ENCODE assay signal across 22 mouse cellular contexts in the genomic region with DNA sequence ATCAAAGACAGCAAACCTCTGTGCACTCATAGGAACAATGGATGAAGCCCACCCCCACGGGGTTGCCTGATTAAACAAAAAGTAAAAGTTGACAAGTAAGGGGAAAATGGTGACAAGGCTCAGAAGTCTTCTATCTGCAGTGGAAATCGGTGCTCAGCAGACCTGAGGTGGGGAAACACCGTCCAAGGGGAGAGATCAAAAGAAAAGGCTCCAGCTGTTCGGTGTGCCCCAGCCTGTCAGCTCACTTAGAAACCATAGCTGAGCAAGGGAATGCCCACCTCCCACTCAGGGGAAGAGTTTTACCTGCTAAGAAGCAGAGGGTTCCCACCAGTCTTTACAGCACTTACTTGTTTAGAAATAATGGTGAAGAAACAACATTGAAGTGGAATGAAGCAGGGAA. TPM values are rescaled to one million over a fixed set of nuclear protein-coding genes. Genes with fewer than 3 reads are reported as not detected.
DNase-seq lines count a peak whose midpoint lies in the region; ATAC-seq lines count a peak whose summit lies in the region.
"Had no signal": no experiment of that assay in that cellular context is flagged by ENCODE, and none has a peak within 500 bp of the region (broad histone marks: within the 10 kb centered on the region; RNA-seq: fewer than 3 reads in every experiment).

No protein-coding gene starts in this region.

- no peak for ATAC-seq in hindbrain, embryonic 11.5 days (ENCODE audit: low FRiP score)
- ATAC-seq in liver, embryonic 11.5 days (replicated peaks; ENCODE audit: low FRiP score): no peak
- ATAC-seq in midbrain, embryonic 14.5 days (ENCODE audit: low FRiP score, low TSS enrichment): no peak
- ATAC-seq: forebrain, embryonic 15.5 days; Patski had no signal

- no peak overlapping the region for H3K9ac ChIP-seq in hindbrain, embryonic 11.5 days (ENCODE audit: low read depth, low read length)
- H3K9ac ChIP-seq in liver, embryonic 11.5 days (ENCODE audit: low read depth, low read length): no peak overlapping the region
- no peak overlapping the region for H3K9ac ChIP-seq in midbrain, embryonic 14.5 days (replicated peaks; ENCODE audit: low read length)
- H3K9ac ChIP-seq: embryonic facial prominence, embryonic 12.5 days; forebrain, embryonic 15.5 days; hindbrain, embryonic 13.5 days had no signal

- DNase-seq in thymus, postnatal 0 days (ENCODE audit: low spot score): peak; percentile 39
- no peak for DNase-seq in thymus, postnatal 10 days (ENCODE audit: low spot score in 2 of 2)
- peak; percentile 55 for DNase-seq in T-cell, adult 2 months (ENCODE audit: low spot score)
- peak; percentile 72 for DNase-seq in naive thymus-derived CD4-positive, alpha-beta T cell, adult 2 months (ENCODE audit: low read depth)
- no peak for DNase-seq in hindbrain, embryonic 11.5 days (ENCODE audit: low spot score)
- no peak for DNase-seq in liver, embryonic 11.5 days (ENCODE audit: low spot score)
- DNase-seq in spleen, postnatal 4 days (ENCODE audit: low spot score in 2 of 2): no peak
- no peak for DNase-seq in midbrain, embryonic 14.5 days
- DNase-seq: adrenal gland, adult 8-10 months; adrenal gland, postnatal 36 days; cerebellum, adult 2 months; cerebellum, postnatal 14 days; embryo, embryonic 11 days; gastrocnemius, postnatal 36 days; heart, adult 11 months; heart, postnatal 10 days; heart, postnatal 4 days had no signal

- no peak overlapping the region for H3K4me2 ChIP-seq in hindbrain, embryonic 11.5 days (replicated peaks; ENCODE audit: low read depth, low read length)
- no peak overlapping the region for H3K4me2 ChIP-seq in liver, embryonic 11.5 days
- no peak overlapping the region for H3K4me2 ChIP-seq in midbrain, embryonic 14.5 days (ENCODE audit: low read length)
- H3K4me2 ChIP-seq: embryonic facial prominence, embryonic 12.5 days; forebrain, embryonic 15.5 days; hindbrain, embryonic 13.5 days had no signal

- no peaks in the 10 kb centered on the region for H3K27me3 ChIP-seq in hindbrain, embryonic 11.5 days (ENCODE audit: control insufficient read depth, insufficient read depth, low read length)
- no peaks in the 10 kb centered on the region for H3K27me3 ChIP-seq in liver, embryonic 11.5 days (replicated peaks; ENCODE audit: control insufficient read depth, insufficient read depth, low read length)
- H3K27me3 ChIP-seq in midbrain, embryonic 14.5 days (ENCODE audit: control insufficient read depth, insufficient read depth, low read length): no peaks in the 10 kb centered on the region
- H3K27me3 ChIP-seq: embryonic facial prominence, embryonic 12.5 days; forebrain, embryonic 15.5 days; hindbrain, embryonic 13.5 days had no signal

- H3K9me3 ChIP-seq in hindbrain, embryonic 11.5 days (ENCODE audit: control insufficient read depth, low read length): no peaks in the 10 kb centered on the region
- no peaks in the 10 kb centered on the region for H3K9me3 ChIP-seq in liver, embryonic 11.5 days (ENCODE audit: control insufficient read depth, low read length)
- H3K9me3 ChIP-seq in midbrain, embryonic 14.5 days (ENCODE audit: control insufficient read depth, low read length): no peaks in the 10 kb centered on the region
- H3K9me3 ChIP-seq: embryonic facial prominence, embryonic 12.5 days; forebrain, embryonic 15.5 days; hindbrain, embryonic 13.5 days had no signal

- 38% methylated on average over 4 of the region's 4 CpGs for WGBS in hindbrain, embryonic 11.5 days
- 46% methylated on average over 4 of the region's 4 CpGs for WGBS in liver, embryonic 11.5 days
- 43% methylated on average over 4 of the region's 4 CpGs for WGBS in midbrain, embryonic 14.5 days

- H3K4me3 ChIP-seq in hindbrain, embryonic 11.5 days (ENCODE audit: low read depth, low read length): no peak overlapping the region
- H3K4me3 ChIP-seq in liver, embryonic 11.5 days (ENCODE audit: low read depth, low read length): no peak overlapping the region
- H3K4me3 ChIP-seq in midbrain, embryonic 14.5 days (replicated peaks; ENCODE audit: low read depth, low read length): no peak overlapping the region
- H3K4me3 ChIP-seq: embryonic facial prominence, embryonic 12.5 days; forebrain, embryonic 15.5 days; hindbrain, embryonic 13.5 days had no signal

- no peaks in the 10 kb centered on the region for H3K4me1 ChIP-seq in hindbrain, embryonic 11.5 days (replicated peaks; ENCODE audit: control insufficient read depth, insufficient read depth, low read length)
- no peaks in the 10 kb centered on the region for H3K4me1 ChIP-seq in liver, embryonic 11.5 days (replicated peaks; ENCODE audit: control insufficient read depth, insufficient read depth, low read length)
- no peaks in the 10 kb centered on the region for H3K4me1 ChIP-seq in midbrain, embryonic 14.5 days (ENCODE audit: control insufficient read depth, insufficient read depth, low read length)
- H3K4me1 ChIP-seq: embryonic facial prominence, embryonic 12.5 days; forebrain, embryonic 15.5 days; hindbrain, embryonic 13.5 days had no signal

- H3K36me3 ChIP-seq in hindbrain, embryonic 11.5 days (ENCODE audit: control insufficient read depth, insufficient read depth, low read length): no peaks in the 10 kb centered on the region
- no peaks in the 10 kb centered on the region for H3K36me3 ChIP-seq in liver, embryonic 11.5 days (ENCODE audit: control insufficient read depth, insufficient read depth, low read length)
- H3K36me3 ChIP-seq in midbrain, embryonic 14.5 days (ENCODE audit: control insufficient read depth, insufficient read depth, low read length): no peaks in the 10 kb centered on the region
- H3K36me3 ChIP-seq: embryonic facial prominence, embryonic 12.5 days; forebrain, embryonic 15.5 days; hindbrain, embryonic 13.5 days had no signal

- H3K27ac ChIP-seq in hindbrain, embryonic 11.5 days (ENCODE audit: low read depth, low read length): no peak overlapping the region
- no peak overlapping the region for H3K27ac ChIP-seq in liver, embryonic 11.5 days (ENCODE audit: low read depth, low read length)
- no peak overlapping the region for H3K27ac ChIP-seq in midbrain, embryonic 14.5 days (replicated peaks; ENCODE audit: low read depth, low read length)
- H3K27ac ChIP-seq: embryonic facial prominence, embryonic 12.5 days; forebrain, embryonic 15.5 days; hindbrain, embryonic 13.5 days had no signal

RNA-seq across cellular contexts. Expression of gene Fasl, which starts 26.7 kb away (rescaled TPM):
- 1.1 and 1.4 TPM in 2 replicates for polyA plus RNA-seq in thymus, postnatal 0 days (2015; fragmentation: Nextera tagmentation; extraction: Ambion mirVana)
- polyA plus RNA-seq in hindbrain, embryonic 11.5 days (2014; fragmentation: Nextera tagmentation; extraction: Ambion mirVana): not detected in 2 replicates
- not detected in 2 replicates for polyA plus RNA-seq in liver, embryonic 11.5 days (2014; fragmentation: Nextera tagmentation; extraction: Ambion mirVana)
- polyA plus RNA-seq in midbrain, embryonic 14.5 days (2014; fragmentation: Nextera tagmentation; extraction: Ambion mirVana): 0.23 TPM in 1 of 2 replicates, not detected in the other
- polyA plus RNA-seq: embryonic facial prominence, embryonic 12.5 days; heart, embryonic 14.5 days; Patski had no signal

Comparison
In these comparisons a context has a peak if more than half of its experiments do, and no peak if none do; other contexts are left out.
1. DNase-seq: peak in thymus, postnatal 0 days (single experiment), T-cell, adult 2 months (single experiment) and naive thymus-derived CD4-positive, alpha-beta T cell, adult 2 months (single experiment); none in thymus, postnatal 10 days (0 of 2), hindbrain, embryonic 11.5 days (single experiment), liver, embryonic 11.5 days (single experiment), spleen, postnatal 4 days (0 of 2) and midbrain, embryonic 14.5 days (single experiment).